Mouse (Mus musculus): ENCODE data around the gene Cnih4. TPM values are rescaled to one million over a fixed set of nuclear protein-coding genes. Genes with fewer than 3 reads are reported as not detected.

Cnih4 gene
- total and polyA plus RNA-seq, 3 experiments: 69.4 to 141 TPM; not detected in 1

DNA sequence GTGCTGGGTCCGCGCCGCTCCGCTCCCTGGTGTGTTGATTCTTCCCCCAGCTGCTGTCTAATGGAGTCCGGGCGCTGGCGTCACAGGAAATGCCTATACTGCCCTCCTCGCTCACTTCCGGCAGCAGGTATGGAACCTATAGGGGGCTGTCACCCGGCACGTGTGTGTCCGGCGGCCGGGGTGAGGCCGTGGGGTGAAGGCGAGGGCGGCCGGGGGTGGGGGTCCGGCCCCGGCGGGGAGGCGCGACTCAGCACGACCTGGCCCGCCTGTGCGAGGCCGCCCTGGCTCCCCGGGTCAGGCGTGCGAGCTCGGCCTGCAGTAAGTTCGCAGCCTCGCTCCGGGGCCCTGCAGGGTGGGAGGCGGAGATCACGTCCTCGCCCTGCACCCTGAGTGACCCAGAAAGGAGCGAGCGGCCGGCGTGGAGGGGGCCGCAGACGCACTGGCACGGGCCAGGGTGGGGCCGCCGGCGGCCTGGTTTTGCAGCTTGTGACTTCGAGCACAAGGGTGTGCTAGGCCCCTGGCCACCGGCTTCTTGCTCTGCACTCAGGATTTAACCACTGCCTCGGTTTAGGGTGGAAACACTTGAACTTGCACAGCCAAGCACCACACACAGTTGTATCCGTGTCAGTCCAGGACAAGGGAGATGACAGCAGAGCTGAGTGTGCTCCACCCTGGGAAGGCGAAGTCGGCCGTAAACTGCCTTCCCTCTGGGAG is 67.6 kb downstream of the Cnih4 start, which contains the start of gene Wdr26 (continued):
- TF ChIP-seq USF2 (IDR thresholded peaks at IDR 0.05; ENCODE audit: borderline replicate concordance in 1 of 2, insufficient read depth in 1 of 2, low read depth in 1 of 2, low read length in 2 of 2) (no peak), ELF1 (IDR thresholded peaks at IDR 0.05; ENCODE audit: low read depth, low read length) (0 out of 2 replicates have a peak, but pooled peaks have one; percentile 42), SIN3A (IDR thresholded peaks at IDR 0.05; ENCODE audit: low read length) (peak; percentile 83), ETS1 (IDR thresholded peaks at IDR 0.05; ENCODE audit: low read depth, low read length) (peak; percentile 54; the same call in 1 of the 2 replicates), TCF12 (IDR thresholded peaks at IDR 0.05; ENCODE audit: low read depth, low read length) (peak; percentile 39; the same call in 1 of the 2 replicates), E2F4 (IDR thresholded peaks at IDR 0.05; ENCODE audit: borderline replicate concordance, low read depth, low read length) (no peak), ZKSCAN1 (IDR thresholded peaks at IDR 0.05; ENCODE audit: low read depth, low read length) (no peak), ZC3H11A (IDR thresholded peaks at IDR 0.05; ENCODE audit: low read depth, low read length) (no peak), CTCF (IDR thresholded peaks at IDR 0.05 in 2 of 3, conservative IDR thresholded peaks at IDR 0.05 in 1 of 3; ENCODE audit: control insufficient read depth in 1 of 3, insufficient read depth in 1 of 3, low read depth in 2 of 3, low read length in 3 of 3, poor library complexity in 1 of 3, severe bottlenecking in 1 of 3) (no peak), SMC3 (IDR thresholded peaks at IDR 0.05; ENCODE audit: low read depth, low read length) (no peak)

DNA sequence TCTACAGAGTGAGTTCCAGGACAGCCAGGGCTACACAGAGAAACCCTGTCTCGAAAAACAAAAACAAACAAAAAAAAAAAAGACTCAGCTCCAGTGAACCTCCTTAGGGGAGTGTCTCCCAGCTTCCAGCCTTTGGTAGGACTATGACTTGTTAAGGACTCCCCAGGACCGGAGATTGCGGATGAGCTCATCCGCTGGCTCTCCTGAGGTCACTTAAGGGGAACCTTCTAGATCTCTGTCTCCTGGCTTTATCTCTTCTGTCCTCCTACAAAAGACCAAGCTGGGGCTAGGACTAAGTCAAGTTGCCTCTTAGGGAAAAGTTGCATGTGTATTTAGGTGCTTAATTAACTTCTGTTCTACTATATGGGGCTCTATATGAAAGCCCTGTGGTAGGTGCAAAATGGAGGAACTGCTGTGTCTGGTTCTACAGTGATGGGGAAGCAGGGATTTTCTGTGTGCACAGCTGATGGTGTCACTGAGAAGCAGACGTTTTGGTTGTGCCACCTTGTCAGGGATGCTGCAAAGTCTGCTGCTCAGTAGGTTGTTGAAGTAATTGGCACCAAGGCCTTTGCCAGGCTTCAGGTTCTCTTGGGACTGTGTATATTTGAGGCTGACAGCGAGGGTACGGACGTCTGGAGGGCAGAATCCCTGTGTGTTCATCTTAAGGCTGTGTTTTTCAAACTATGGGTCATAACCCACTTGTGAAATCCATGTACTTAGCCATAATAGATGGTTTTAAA is 70.0 kb downstream of the Cnih4 start:
- peaks cover 0 to 23% of the 10 kb centered on the region in 2 experiments; a peak in 2 of 4 replicates for H3K36me3 ChIP-seq (ENCODE audit: control insufficient read depth in 1 of 2, insufficient read depth in 2 of 2, low read length in 2 of 2)
- TF ChIP-seq USF2 (IDR thresholded peaks at IDR 0.05; ENCODE audit: borderline replicate concordance in 1 of 2, insufficient read depth in 1 of 2, low read depth in 1 of 2, low read length in 2 of 2): no peak
- no peak for TF ChIP-seq MAX (IDR thresholded peaks at IDR 0.05; ENCODE audit: low read length)
- no peak for TF ChIP-seq SMC3 (IDR thresholded peaks at IDR 0.05; ENCODE audit: low read depth, low read length)
- TF ChIP-seq POLR2AphosphoS2 (IDR thresholded peaks at IDR 0.05; ENCODE audit: low read length): no peak
- TF ChIP-seq GABPA (IDR thresholded peaks at IDR 0.05; ENCODE audit: low read depth, low read length): no peak
- TF ChIP-seq E2F4 (IDR thresholded peaks at IDR 0.05; ENCODE audit: borderline replicate concordance, low read depth, low read length): no peak
- TF ChIP-seq USF1 (IDR thresholded peaks at IDR 0.05; ENCODE audit: low read depth, low read length): no peak
- TF ChIP-seq ETS1 (IDR thresholded peaks at IDR 0.05; ENCODE audit: low read depth, low read length): no peak
- no peak for TF ChIP-seq ZNF384 (IDR thresholded peaks at IDR 0.05; ENCODE audit: low read depth, low read length)
- no peak for TF ChIP-seq GATA1 (IDR thresholded peaks at IDR 0.05; ENCODE audit: low read depth, low read length)
- TF ChIP-seq MXI1 (IDR thresholded peaks at IDR 0.05; ENCODE audit: low read depth, low read length): no peak
- TF ChIP-seq MAFK (IDR thresholded peaks at IDR 0.05; ENCODE audit: borderline replicate concordance, low read depth, low read length): no peak
- TF ChIP-seq TAL1 (IDR thresholded peaks at IDR 0.05; ENCODE audit: low read length): no peak
- H3K4me3 ChIP-seq (ENCODE audit: control insufficient read depth in 1 of 2, insufficient read depth in 1 of 2, low read depth in 2 of 2, low read length in 2 of 2): no peak overlapping the region
- no peak overlapping the region for H3K9ac ChIP-seq (ENCODE audit: control insufficient read depth, low read depth, low read length, poor library complexity, severe bottlenecking)
- no peak for DNase-seq (ENCODE audit: low read depth, low spot score)
- no peaks in the 10 kb centered on the region for H3K27me3 ChIP-seq (ENCODE audit: control insufficient read depth in 1 of 2, insufficient read depth in 2 of 2, low read length in 2 of 2)
- H3K79me2 ChIP-seq (ENCODE audit: control insufficient read depth, insufficient read depth, low read length, poor library complexity): peaks cover 37% of the 10 kb centered on the region
- H3K9me3 ChIP-seq (replicated peaks; ENCODE audit: insufficient read depth, low read length): no peaks in the 10 kb centered on the region
- no peak overlapping the region for H3K27ac ChIP-seq (ENCODE audit: control insufficient read depth, low read depth, low read length)
- peaks cover 0 to 11% of the 10 kb centered on the region in 2 experiments; a peak in 2 of 4 replicates for H3K4me1 ChIP-seq (ENCODE audit: control insufficient read depth in 1 of 2, insufficient read depth in 2 of 2, low read length in 2 of 2)

Measured in MEL (cell line).